ENCODE assay signal across 24 mouse cellular contexts in the genomic region with DNA sequence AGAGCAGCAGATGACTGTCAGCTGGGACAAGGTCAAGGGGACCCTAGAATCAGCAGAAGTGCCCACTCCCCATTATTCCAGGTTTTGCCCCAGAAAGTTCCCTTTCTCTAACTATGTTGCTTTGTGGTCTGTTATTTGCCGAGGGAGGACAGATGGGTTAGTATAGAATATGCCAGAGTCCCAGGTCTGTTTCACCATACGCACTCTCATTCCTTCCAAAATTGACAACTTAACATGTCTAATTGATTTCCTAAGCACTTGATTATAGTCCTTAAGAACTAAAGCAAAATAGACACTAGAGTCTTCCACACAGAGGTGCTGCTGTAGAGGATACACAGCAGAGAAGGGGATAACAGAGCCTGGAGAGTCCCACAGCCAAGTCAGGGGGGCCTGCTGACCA.
DNase-seq lines count a peak whose midpoint lies in the region; ATAC-seq and TF ChIP-seq lines count a peak whose summit lies in the region.
"Had no signal": no experiment of that assay in that cellular context is flagged by ENCODE, and none has a peak within 500 bp of the region (broad histone marks: within the 10 kb centered on the region; RNA-seq: fewer than 3 reads in every experiment).

No protein-coding gene starts in this region.

- H3K4me1 ChIP-seq in forebrain, embryonic 15.5 days: peaks cover 19% of the 10 kb centered on the region; the same call in 1 of the 2 replicates
- H3K4me1 ChIP-seq in forebrain, embryonic 10.5 days: peaks cover 3% of the 10 kb centered on the region; the same call in 1 of the 2 replicates
- peaks cover 4 to 22% of the 10 kb centered on the region in 2 experiments; a peak in 3 of 4 replicates for H3K4me1 ChIP-seq in heart, embryonic 14.5 days (ENCODE audit: control insufficient read depth in 2 of 2, insufficient read depth in 2 of 2, low read length in 2 of 2)
- no peaks in the 10 kb centered on the region for H3K4me1 ChIP-seq in lung, embryonic 14.5 days (ENCODE audit: insufficient read depth)
- no peaks in the 10 kb centered on the region for H3K4me1 ChIP-seq in lung, postnatal 0 days (ENCODE audit: insufficient read depth, low read depth, low read length)
- H3K4me1 ChIP-seq: embryonic facial prominence, embryonic 13.5 days; hindbrain, embryonic 10.5 days; hindbrain, embryonic 15.5 days; limb, embryonic 13.5 days had no signal

- H3K9ac ChIP-seq in forebrain, embryonic 15.5 days (replicated peaks): no peak overlapping the region
- H3K9ac ChIP-seq in heart, embryonic 14.5 days (ENCODE audit: low read length): no peak overlapping the region
- no peak overlapping the region for H3K9ac ChIP-seq in lung, embryonic 14.5 days
- H3K9ac ChIP-seq in lung, postnatal 0 days (replicated peaks; ENCODE audit: low read depth): no peak overlapping the region
- H3K9ac ChIP-seq: embryonic facial prominence, embryonic 13.5 days; hindbrain, embryonic 15.5 days; limb, embryonic 13.5 days had no signal

- H3K27ac ChIP-seq in forebrain, embryonic 15.5 days (replicated peaks): peak overlapping the region; percentile 63
- no peak overlapping the region for H3K27ac ChIP-seq in forebrain, embryonic 10.5 days
- peak overlapping the region; percentile 54 to 68 for H3K27ac ChIP-seq in heart, embryonic 14.5 days (replicated peaks in 1 of 2; ENCODE audit: control insufficient read depth in 1 of 2, insufficient read depth in 1 of 2, low read depth in 2 of 2, low read length in 2 of 2)
- H3K27ac ChIP-seq in lung, embryonic 14.5 days (ENCODE audit: low read depth): peak overlapping the region; percentile 0; the same call in 1 of the 2 replicates
- H3K27ac ChIP-seq in lung, postnatal 0 days (ENCODE audit: low read length): no peak overlapping the region
- H3K27ac ChIP-seq: embryonic facial prominence, embryonic 13.5 days; hindbrain, embryonic 10.5 days; hindbrain, embryonic 15.5 days; kidney, postnatal 0 days; limb, embryonic 13.5 days had no signal

- DNase-seq in forebrain, embryonic 10.5 days (ENCODE audit: extremely low spot score, low spot score): no peak
- DNase-seq in heart, postnatal 36 days: no peak
- DNase-seq in lung, embryonic 14.5 days: no peak
- DNase-seq in lung, postnatal 0 days (ENCODE audit: low spot score): no peak
- no peak for DNase-seq in cerebellum, adult 11 months
- DNase-seq: adrenal gland, postnatal 14 days; cerebellum, adult 18-20 months; cerebellum, postnatal 10 days; gastrocnemius, postnatal 25 days; kidney, adult 8-10 months; kidney, postnatal 4 days; midbrain, embryonic 14.5 days; thymus, adult 2 months; thymus, postnatal 36 days had no signal

- no peak for TF ChIP-seq EP300 in lung, postnatal 0 days (IDR thresholded peaks at IDR 0.05)

- intact Hi-C loops in heart, postnatal 36 days (cut with DNase I): no loop called here

- no peak overlapping the region for H3K4me2 ChIP-seq in forebrain, embryonic 15.5 days (replicated peaks)
- peak overlapping the region; percentile 39 for H3K4me2 ChIP-seq in heart, embryonic 14.5 days (ENCODE audit: low read length)
- no peak overlapping the region for H3K4me2 ChIP-seq in lung, embryonic 14.5 days
- no peak overlapping the region for H3K4me2 ChIP-seq in lung, postnatal 0 days (replicated peaks; ENCODE audit: low read depth, low read length)
- H3K4me2 ChIP-seq: embryonic facial prominence, embryonic 13.5 days; hindbrain, embryonic 15.5 days; limb, embryonic 13.5 days; liver, embryonic 11.5 days had no signal

- ATAC-seq in forebrain, embryonic 15.5 days (replicated peaks): peak; percentile 51; the same call in 1 of the 2 replicates
- ATAC-seq in heart, embryonic 14.5 days (ENCODE audit: insufficient number of reproducible peaks, insufficient read depth, low FRiP score, low read depth): no peak
- ATAC-seq in lung, embryonic 14.5 days (ENCODE audit: insufficient read depth): peak; percentile 77
- ATAC-seq in lung, postnatal 0 days: no peak
- ATAC-seq: inflammation-experienced regulatory T-cells, adult 6 months; Patski had no signal

- 52% methylated on average over 2 of the region's 2 CpGs for WGBS in forebrain, embryonic 15.5 days
- WGBS in forebrain, embryonic 10.5 days: 90% methylated on average over 2 of the region's 2 CpGs
- 46% methylated on average over 2 of the region's 2 CpGs for WGBS in heart, embryonic 14.5 days
- WGBS in lung, embryonic 14.5 days: 63% methylated on average over 2 of the region's 2 CpGs
- WGBS in lung, postnatal 0 days: 63% methylated on average over 2 of the region's 2 CpGs

- no peaks in the 10 kb centered on the region for H3K27me3 ChIP-seq in forebrain, embryonic 15.5 days
- H3K27me3 ChIP-seq in forebrain, embryonic 10.5 days (ENCODE audit: poor library complexity, severe bottlenecking): peaks cover 19% of the 10 kb centered on the region
- no peaks in the 10 kb centered on the region for H3K27me3 ChIP-seq in heart, embryonic 14.5 days (ENCODE audit: control insufficient read depth, insufficient read depth, low read length)
- H3K27me3 ChIP-seq in lung, embryonic 14.5 days (ENCODE audit: insufficient read depth, low read length): no peaks in the 10 kb centered on the region
- no peaks in the 10 kb centered on the region for H3K27me3 ChIP-seq in lung, postnatal 0 days (replicated peaks; ENCODE audit: insufficient read depth, low read length)
- H3K27me3 ChIP-seq: embryonic facial prominence, embryonic 13.5 days; hindbrain, embryonic 15.5 days; limb, embryonic 13.5 days had no signal

- no peak overlapping the region for H3K4me3 ChIP-seq in forebrain, embryonic 15.5 days
- H3K4me3 ChIP-seq in forebrain, embryonic 10.5 days: no peak overlapping the region
- H3K4me3 ChIP-seq in heart, embryonic 14.5 days (ENCODE audit: control insufficient read depth in 1 of 2, insufficient read depth in 1 of 2, low read depth in 1 of 2, low read length in 2 of 2): no peak overlapping the region
- H3K4me3 ChIP-seq in lung, embryonic 14.5 days (ENCODE audit: low read depth, low read length): no peak overlapping the region
- no peak overlapping the region for H3K4me3 ChIP-seq in lung, postnatal 0 days (ENCODE audit: low read depth, low read length)
- H3K4me3 ChIP-seq: embryonic facial prominence, embryonic 13.5 days; hindbrain, embryonic 10.5 days; hindbrain, embryonic 15.5 days; limb, embryonic 13.5 days had no signal

- no peaks in the 10 kb centered on the region for H3K36me3 ChIP-seq in forebrain, embryonic 15.5 days
- H3K36me3 ChIP-seq in forebrain, embryonic 10.5 days (replicated peaks): no peaks in the 10 kb centered on the region
- H3K36me3 ChIP-seq in heart, embryonic 14.5 days (ENCODE audit: control insufficient read depth, insufficient read depth, low read length): no peaks in the 10 kb centered on the region
- no peaks in the 10 kb centered on the region for H3K36me3 ChIP-seq in lung, embryonic 14.5 days (ENCODE audit: insufficient read depth)
- no peaks in the 10 kb centered on the region for H3K36me3 ChIP-seq in lung, postnatal 0 days (ENCODE audit: insufficient read depth, low read length)
- H3K36me3 ChIP-seq: embryonic facial prominence, embryonic 13.5 days; hindbrain, embryonic 10.5 days; hindbrain, embryonic 15.5 days; limb, embryonic 13.5 days had no signal

- no peaks in the 10 kb centered on the region for H3K9me3 ChIP-seq in forebrain, embryonic 15.5 days
- H3K9me3 ChIP-seq in forebrain, embryonic 10.5 days: no peaks in the 10 kb centered on the region
- no peaks in the 10 kb centered on the region for H3K9me3 ChIP-seq in heart, embryonic 14.5 days (ENCODE audit: control insufficient read depth, low read length)
- H3K9me3 ChIP-seq in lung, embryonic 14.5 days (ENCODE audit: low read depth, low read length): no peaks in the 10 kb centered on the region
- H3K9me3 ChIP-seq in lung, postnatal 0 days (ENCODE audit: low read length): no peaks in the 10 kb centered on the region
- H3K9me3 ChIP-seq: embryonic facial prominence, embryonic 13.5 days; hindbrain, embryonic 10.5 days; hindbrain, embryonic 15.5 days; limb, embryonic 13.5 days had no signal

- no peak for TF ChIP-seq CTCF in lung, embryonic 14.5 days (IDR thresholded peaks at IDR 0.05; ENCODE audit: low read depth)
- no peak for TF ChIP-seq CTCF in lung, postnatal 0 days (IDR thresholded peaks at IDR 0.05)

Comparison
In these comparisons a context has a peak if more than half of its experiments do, and no peak if none do; other contexts are left out.
1. ATAC-seq: peak in forebrain, embryonic 15.5 days (single experiment) and lung, embryonic 14.5 days (single experiment); none in heart, embryonic 14.5 days (single experiment) and lung, postnatal 0 days (single experiment).
2. H3K27ac ChIP-seq: peak in forebrain, embryonic 15.5 days (single experiment), heart, embryonic 14.5 days (2 of 2) and lung, embryonic 14.5 days (single experiment); none in forebrain, embryonic 10.5 days (single experiment) and lung, postnatal 0 days (single experiment).